ENCODE assay signal across 9 mouse cellular contexts in the genomic region with DNA sequence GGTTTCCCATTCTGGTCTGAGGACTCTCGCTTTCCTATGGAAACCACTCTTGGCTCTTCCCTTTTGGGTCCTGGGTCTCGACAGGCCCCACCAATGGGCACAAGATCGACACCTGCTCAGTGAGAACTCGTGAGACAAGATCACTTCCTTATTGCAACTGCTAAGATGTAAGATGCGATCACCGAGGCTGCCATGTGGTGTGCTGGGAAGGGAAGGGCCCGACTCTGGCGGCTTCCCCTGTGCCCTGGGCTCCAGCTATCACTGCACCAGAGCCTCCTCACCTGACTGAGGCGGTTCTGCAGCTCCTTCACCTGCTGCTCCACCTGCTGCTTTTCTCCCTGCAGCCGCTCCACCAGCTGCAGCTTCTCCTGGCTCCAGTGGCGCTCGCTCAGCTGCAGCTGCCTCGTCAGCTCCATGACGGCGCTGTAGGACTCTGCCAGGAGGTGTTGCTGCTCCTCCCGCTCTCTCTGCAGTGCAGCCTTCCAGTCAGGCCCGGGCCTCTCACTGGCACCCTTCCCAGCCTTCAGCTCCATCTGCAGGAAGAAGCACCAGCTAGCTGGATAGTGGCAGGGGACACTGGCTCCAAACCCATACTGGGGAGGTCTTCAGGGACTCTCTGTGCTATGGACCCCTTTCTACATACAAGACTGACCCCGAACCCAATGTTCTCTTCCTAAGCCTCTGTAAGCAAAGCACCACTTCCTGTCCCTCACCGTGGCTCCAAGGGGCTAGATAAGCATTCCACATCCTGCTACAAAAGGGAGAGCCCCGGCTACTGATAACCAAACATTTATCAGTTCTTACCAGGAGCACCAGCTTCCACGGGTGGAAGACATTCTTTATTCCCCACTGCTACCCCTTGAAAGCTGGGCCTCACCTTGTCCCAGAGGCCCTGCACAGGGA. TPM values are rescaled to one million over a fixed set of nuclear protein-coding genes. Genes with fewer than 3 reads are reported as not detected.
DNase-seq lines count a peak whose midpoint lies in the region; ATAC-seq lines count a peak whose summit lies in the region.
"Had no signal": no experiment of that assay in that cellular context is flagged by ENCODE, and none has a peak within 500 bp of the region (broad histone marks: within the 10 kb centered on the region; RNA-seq: fewer than 3 reads in every experiment).

No protein-coding gene starts in this region.

- peaks cover 17% of the 10 kb centered on the region for H3K9me3 ChIP-seq in hindbrain, embryonic 10.5 days
- 0 out of 2 replicates have a peak, but pooled peaks cover 6% of the 10 kb centered on the region for H3K9me3 ChIP-seq in hindbrain, embryonic 14.5 days (ENCODE audit: control insufficient read depth, low read length)
- H3K9me3 ChIP-seq in heart, embryonic 14.5 days (ENCODE audit: control insufficient read depth, low read length), result peaks cover 5% of the 10 kb centered on the region; the same call in 1 of the 2 replicates
- peaks cover 6% of the 10 kb centered on the region for H3K9me3 ChIP-seq in liver, embryonic 13.5 days (replicated peaks)

- no peak for ATAC-seq in hindbrain, embryonic 14.5 days (ENCODE audit: low FRiP score)
- peak; percentile 60 for ATAC-seq in heart, embryonic 14.5 days (ENCODE audit: insufficient number of reproducible peaks, insufficient read depth, low FRiP score, low read depth)
- peak; percentile 90 for ATAC-seq in liver, embryonic 13.5 days (ENCODE audit: low read depth)

- peaks cover 98% of the 10 kb centered on the region for H3K36me3 ChIP-seq in hindbrain, embryonic 10.5 days
- peaks cover 97% of the 10 kb centered on the region for H3K36me3 ChIP-seq in hindbrain, embryonic 14.5 days (replicated peaks; ENCODE audit: control insufficient read depth, insufficient read depth)
- peaks cover 96% of the 10 kb centered on the region for H3K36me3 ChIP-seq in heart, embryonic 14.5 days (ENCODE audit: control insufficient read depth, insufficient read depth, low read length)
- H3K36me3 ChIP-seq in liver, embryonic 13.5 days, result peaks cover 81% of the 10 kb centered on the region

- 0 out of 2 replicates have a peak overlapping the region, but pooled peaks have one; percentile 11 for H3K4me3 ChIP-seq in hindbrain, embryonic 10.5 days
- H3K4me3 ChIP-seq in hindbrain, embryonic 14.5 days (replicated peaks; ENCODE audit: low read length), result no peak overlapping the region
- H3K4me3 ChIP-seq in heart, embryonic 14.5 days (ENCODE audit: control insufficient read depth in 1 of 2, insufficient read depth in 1 of 2, low read depth in 1 of 2, low read length in 2 of 2), result no peak overlapping the region
- peak overlapping the region; percentile 65 for H3K4me3 ChIP-seq in liver, embryonic 13.5 days (replicated peaks)
- H3K4me3 ChIP-seq: limb, embryonic 15.5 days had no signal

- H3K4me2 ChIP-seq in hindbrain, embryonic 14.5 days (replicated peaks), result no peak overlapping the region
- H3K4me2 ChIP-seq in heart, embryonic 14.5 days (ENCODE audit: low read length), result no peak overlapping the region
- peak overlapping the region; percentile 90 for H3K4me2 ChIP-seq in liver, embryonic 13.5 days
- H3K4me2 ChIP-seq: limb, embryonic 15.5 days had no signal

- no peaks in the 10 kb centered on the region for H3K4me1 ChIP-seq in hindbrain, embryonic 10.5 days (replicated peaks)
- H3K4me1 ChIP-seq in hindbrain, embryonic 14.5 days (replicated peaks; ENCODE audit: control insufficient read depth, insufficient read depth, low read length), result no peaks in the 10 kb centered on the region
- H3K4me1 ChIP-seq in heart, embryonic 14.5 days (ENCODE audit: control insufficient read depth in 2 of 2, insufficient read depth in 2 of 2, low read length in 2 of 2), result peaks cover 4 to 12% of the 10 kb centered on the region in 2 experiments; a peak in 2 of 4 replicates
- peaks cover 70% of the 10 kb centered on the region for H3K4me1 ChIP-seq in liver, embryonic 13.5 days (replicated peaks)
- H3K4me1 ChIP-seq: limb, embryonic 15.5 days had no signal

- DNase-seq in hindbrain, embryonic 10.5 days (ENCODE audit: low spot score), result no peak
- no peak for DNase-seq in hindbrain, embryonic 14.5 days (ENCODE audit: low spot score)
- peak; percentile 85 to 88 for DNase-seq in cerebellum, adult 18-20 months
- peak; percentile 72 for DNase-seq in liver, embryonic 13.5 days
- DNase-seq in neural tube, embryonic 10.5 days (ENCODE audit: extremely low spot score, low spot score), result no peak
- DNase-seq in ovary, postnatal 14 days (ENCODE audit: low spot score), result no peak
- DNase-seq in thymus, postnatal 36 days, result no peak

- no peak overlapping the region for H3K9ac ChIP-seq in hindbrain, embryonic 14.5 days
- 0 out of 2 replicates have a peak overlapping the region, but pooled peaks have one; percentile 21 for H3K9ac ChIP-seq in heart, embryonic 14.5 days (ENCODE audit: low read length)
- peak overlapping the region; percentile 79 for H3K9ac ChIP-seq in liver, embryonic 13.5 days
- H3K9ac ChIP-seq: limb, embryonic 15.5 days had no signal

- WGBS in hindbrain, embryonic 10.5 days, result 92% methylated on average over 21 of the region's 21 CpGs
- 92% methylated on average over 21 of the region's 21 CpGs for WGBS in hindbrain, embryonic 14.5 days
- WGBS in heart, embryonic 14.5 days, result 59% methylated on average over 21 of the region's 21 CpGs
- WGBS in liver, embryonic 13.5 days (ENCODE audit: insufficient replicate concordance), result 22% methylated on average over 21 of the region's 21 CpGs

- H3K27ac ChIP-seq in hindbrain, embryonic 10.5 days, result 0 out of 2 replicates have a peak overlapping the region, but pooled peaks have one; percentile 26
- no peak overlapping the region for H3K27ac ChIP-seq in hindbrain, embryonic 14.5 days
- H3K27ac ChIP-seq in heart, embryonic 14.5 days (replicated peaks in 1 of 2; ENCODE audit: control insufficient read depth in 1 of 2, insufficient read depth in 1 of 2, low read depth in 2 of 2, low read length in 2 of 2), result peak overlapping the region; percentile 44 to 56
- peak overlapping the region; percentile 97 for H3K27ac ChIP-seq in liver, embryonic 13.5 days
- H3K27ac ChIP-seq: limb, embryonic 15.5 days had no signal

- no peaks in the 10 kb centered on the region for H3K27me3 ChIP-seq in hindbrain, embryonic 10.5 days (ENCODE audit: insufficient read depth, poor library complexity, severe bottlenecking)
- no peaks in the 10 kb centered on the region for H3K27me3 ChIP-seq in hindbrain, embryonic 14.5 days (ENCODE audit: control insufficient read depth, insufficient read depth, low read length)
- H3K27me3 ChIP-seq in heart, embryonic 14.5 days (ENCODE audit: control insufficient read depth, insufficient read depth, low read length), result no peaks in the 10 kb centered on the region
- no peaks in the 10 kb centered on the region for H3K27me3 ChIP-seq in liver, embryonic 13.5 days
- H3K27me3 ChIP-seq: limb, embryonic 15.5 days had no signal

RNA-seq across cellular contexts. Expression of a gene that starts 20.4 kb away (rescaled TPM):
- 44.1 and 51.2 TPM in 2 replicates for polyA plus RNA-seq in hindbrain, embryonic 10.5 days (2016; fragmentation: Nextera tagmentation; extraction: Ambion mirVana)
- 11.3 and 11.9 TPM in 2 replicates for polyA plus RNA-seq in hindbrain, embryonic 14.5 days (2014; fragmentation: Nextera tagmentation; extraction: Ambion mirVana)
- 35.9 and 36.8 TPM in 2 replicates for polyA plus RNA-seq in heart, embryonic 14.5 days (2014; fragmentation: Nextera tagmentation; extraction: Ambion mirVana)
- 29.7 and 37.3 TPM in 2 replicates for polyA plus RNA-seq in liver, embryonic 13.5 days (2015; fragmentation: Nextera tagmentation; extraction: Ambion mirVana)

RNA-seq across cellular contexts. Expression of a gene that starts 35.5 kb away (rescaled TPM):
- polyA plus RNA-seq in hindbrain, embryonic 10.5 days (2016; fragmentation: Nextera tagmentation; extraction: Ambion mirVana), result 44.8 and 49.3 TPM in 2 replicates
- 133 and 147 TPM in 2 replicates for polyA plus RNA-seq in hindbrain, embryonic 14.5 days (2014; fragmentation: Nextera tagmentation; extraction: Ambion mirVana)
- 32.0 and 32.9 TPM in 2 replicates for polyA plus RNA-seq in heart, embryonic 14.5 days (2014; fragmentation: Nextera tagmentation; extraction: Ambion mirVana)
- polyA plus RNA-seq in liver, embryonic 13.5 days (2015; fragmentation: Nextera tagmentation; extraction: Ambion mirVana), result 41.1 and 45.2 TPM in 2 replicates

RNA-seq across cellular contexts. Expression of a gene that starts 51.7 kb away (rescaled TPM):
- polyA plus RNA-seq in hindbrain, embryonic 10.5 days (2016; fragmentation: Nextera tagmentation; extraction: Ambion mirVana), result 3.7 and 4.0 TPM in 2 replicates
- polyA plus RNA-seq in hindbrain, embryonic 14.5 days (2014; fragmentation: Nextera tagmentation; extraction: Ambion mirVana), result 9.5 and 9.7 TPM in 2 replicates
- 4.1 and 5.0 TPM in 2 replicates for polyA plus RNA-seq in heart, embryonic 14.5 days (2014; fragmentation: Nextera tagmentation; extraction: Ambion mirVana)
- polyA plus RNA-seq in liver, embryonic 13.5 days (2015; fragmentation: Nextera tagmentation; extraction: Ambion mirVana), result 1.7 and 1.8 TPM in 2 replicates

RNA-seq across cellular contexts. Expression of a gene that starts 59.5 kb away (rescaled TPM):
- polyA plus RNA-seq in hindbrain, embryonic 10.5 days (2016; fragmentation: Nextera tagmentation; extraction: Ambion mirVana), result not detected in 2 replicates
- polyA plus RNA-seq in hindbrain, embryonic 14.5 days (2014; fragmentation: Nextera tagmentation; extraction: Ambion mirVana), result not detected in 2 replicates
- not detected in 2 replicates for polyA plus RNA-seq in heart, embryonic 14.5 days (2014; fragmentation: Nextera tagmentation; extraction: Ambion mirVana)
- not detected in 2 replicates for polyA plus RNA-seq in liver, embryonic 13.5 days (2015; fragmentation: Nextera tagmentation; extraction: Ambion mirVana)
- polyA plus RNA-seq: limb, embryonic 15.5 days had no signal

Comparison
In these comparisons a context has a peak if more than half of its experiments do, and no peak if none do; other contexts are left out.
1. H3K4me3 ChIP-seq: peak in hindbrain, embryonic 10.5 days (single experiment) and liver, embryonic 13.5 days (single experiment); none in hindbrain, embryonic 14.5 days (single experiment) and heart, embryonic 14.5 days (0 of 2).
2. DNase-seq: peak in cerebellum, adult 18-20 months (2 of 2) and liver, embryonic 13.5 days (single experiment); none in hindbrain, embryonic 10.5 days (single experiment), hindbrain, embryonic 14.5 days (single experiment), neural tube, embryonic 10.5 days (single experiment), ovary, postnatal 14 days (single experiment) and thymus, postnatal 36 days (0 of 2).